Mouse (Mus musculus): ENCODE results near the gene Mecom.
A peak's percentile ranks its signal among the peaks of the same experiment; 100 is the strongest.

Mecom gene

DNA sequence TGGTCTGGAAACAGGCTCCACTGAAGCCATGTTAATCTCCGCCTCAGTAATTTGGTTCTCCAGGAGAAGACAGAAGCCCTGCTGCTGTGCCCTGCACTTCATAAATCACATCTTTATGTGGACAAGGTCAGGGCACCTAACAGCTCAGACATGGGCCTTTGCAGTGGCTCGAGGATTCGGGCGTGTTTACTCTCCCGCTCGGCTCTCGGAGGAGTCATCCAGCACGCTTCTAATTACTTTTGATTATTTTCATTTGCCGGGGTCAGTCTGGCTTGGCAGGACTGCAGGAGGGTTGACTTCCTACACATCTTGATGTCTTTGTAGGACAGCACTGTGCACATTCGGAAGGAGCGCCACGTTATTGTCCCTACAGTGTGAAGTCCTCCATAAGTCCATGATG, 529.6 kb downstream of the Mecom start:
- DNase-seq (ENCODE audit: low spot score in 2 of 2), result no peak

DNA sequence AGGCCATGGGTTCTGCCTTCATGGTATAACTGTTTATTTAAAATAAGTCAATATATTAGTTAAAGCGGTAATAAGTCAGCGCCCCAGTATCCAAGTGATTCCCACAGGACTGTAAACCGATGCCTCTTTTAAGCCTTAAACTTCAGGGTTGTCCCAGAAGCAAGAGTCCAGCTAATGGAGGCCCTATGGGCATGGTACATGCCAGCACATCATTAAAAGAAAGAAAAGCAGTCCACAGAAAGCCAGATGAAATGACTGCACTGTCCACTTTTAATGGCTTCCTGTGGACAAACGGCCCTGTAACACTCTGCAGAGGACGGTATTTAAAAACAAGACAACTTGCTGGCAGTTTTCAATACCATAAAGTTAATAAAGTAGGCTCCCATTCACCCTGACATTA, 531.0 kb downstream of the Mecom start:
- DNase-seq (ENCODE audit: low spot score in 2 of 2), result no peak

DNA sequence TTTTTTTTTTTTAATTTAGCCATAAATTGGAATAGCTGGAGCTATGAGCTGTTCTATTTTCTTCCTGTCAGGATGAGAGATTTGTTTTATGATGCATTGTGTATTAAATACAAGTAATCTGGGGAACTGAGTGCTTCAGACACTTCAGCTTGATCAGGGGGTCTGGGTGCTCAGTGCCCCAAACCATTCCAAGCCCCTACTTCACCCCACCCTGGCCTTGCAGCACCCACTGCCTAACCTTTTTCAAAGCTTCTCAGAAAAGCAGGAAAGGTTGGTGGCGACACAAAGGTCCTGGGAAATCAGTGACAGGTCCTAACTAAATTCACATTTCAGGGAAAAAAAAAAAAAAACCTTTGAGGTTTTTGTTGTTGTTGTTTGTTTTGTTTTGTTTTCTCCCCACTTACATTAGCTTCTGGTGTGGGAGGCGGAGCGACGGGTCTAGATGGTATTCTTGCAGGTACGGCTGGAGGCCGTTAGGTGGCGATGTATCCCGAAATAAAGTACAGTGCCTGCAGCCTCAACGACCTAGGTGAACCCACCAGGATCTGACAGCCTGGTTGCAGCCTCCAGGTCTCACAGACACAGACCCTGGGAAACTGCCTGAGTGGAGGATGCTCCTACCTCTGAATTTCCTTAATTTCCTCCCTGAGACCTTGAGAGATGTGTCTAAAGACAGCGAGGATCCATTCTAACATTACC, 532.7 kb downstream of the Mecom start:
- peak; percentile 42 to 51 for DNase-seq (ENCODE audit: low spot score in 2 of 2)

DNA sequence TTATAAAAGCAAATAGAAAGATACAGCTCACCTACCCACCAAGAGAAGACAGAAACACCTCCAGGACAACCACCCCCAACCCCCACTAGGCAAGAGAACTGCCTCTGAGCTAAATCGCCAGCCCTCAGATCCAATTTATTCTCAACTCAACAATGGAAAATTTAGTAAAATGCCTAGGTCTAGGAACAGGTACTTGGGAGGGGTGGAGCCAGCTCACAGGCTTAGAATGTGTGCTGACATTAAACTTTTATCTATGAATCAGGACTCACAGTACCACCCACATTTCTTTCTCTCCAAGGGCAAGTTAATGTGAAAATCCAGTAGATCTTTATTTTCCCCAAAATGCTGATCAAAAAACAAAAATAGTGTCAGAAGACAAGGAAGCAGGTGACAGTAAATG, 533.5 kb downstream of the Mecom start:
- DNase-seq (ENCODE audit: low spot score in 2 of 2), result no peak

DNA sequence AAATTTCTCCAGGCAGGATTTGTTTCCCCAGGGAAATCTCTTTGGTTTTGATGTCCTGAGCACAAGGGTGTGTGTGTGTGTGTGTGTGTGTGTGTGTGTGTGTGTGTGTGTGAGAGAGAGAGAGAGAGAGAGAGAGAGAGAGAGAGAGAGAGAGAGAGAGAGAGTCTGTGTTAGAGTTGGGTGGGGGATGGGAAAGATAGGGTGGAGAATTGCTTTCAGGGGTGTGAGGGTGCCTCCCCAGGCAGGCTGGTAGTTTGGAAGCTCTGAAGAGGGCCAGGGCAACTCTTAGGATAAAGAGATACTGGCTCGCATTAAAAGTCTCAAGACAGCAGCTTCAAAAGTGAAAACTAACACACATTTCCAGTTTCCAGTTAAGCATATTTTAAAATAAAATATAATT, 534.4 kb downstream of the Mecom start:
- no peak for DNase-seq (ENCODE audit: low spot score in 2 of 2)

DNA sequence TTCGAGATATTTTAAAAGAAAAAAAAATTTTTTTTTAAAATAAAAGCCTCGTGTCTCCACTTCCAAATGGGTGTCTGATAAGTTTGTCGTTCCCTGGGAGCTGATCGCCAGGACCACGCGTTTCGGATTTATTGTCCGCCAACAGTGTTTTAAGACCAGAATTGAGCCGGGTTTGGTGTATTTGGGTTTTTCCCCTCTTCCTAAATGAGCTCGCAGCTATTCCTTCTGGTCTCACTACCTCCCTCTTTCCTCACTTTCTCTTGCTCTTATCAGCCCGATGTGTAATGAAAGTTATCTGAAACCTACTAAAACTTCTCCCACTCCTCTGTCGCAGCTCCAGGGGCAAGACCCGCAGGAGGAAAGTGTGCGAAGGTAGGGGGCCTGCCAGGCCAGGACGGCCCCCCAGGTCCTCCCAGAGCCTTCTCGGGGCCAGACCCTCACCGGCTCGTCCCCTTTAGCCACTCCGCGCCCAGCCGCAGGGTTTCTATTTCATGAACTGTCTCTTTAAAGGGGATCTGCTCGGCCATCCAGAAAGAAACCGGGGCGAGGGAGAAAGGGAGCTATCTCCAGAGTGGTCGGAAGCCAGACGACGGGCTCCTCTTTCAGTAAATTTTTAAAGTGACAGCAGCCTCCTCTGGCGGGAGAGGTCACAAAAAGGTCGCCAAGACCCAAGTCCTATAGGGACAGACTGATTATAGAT, 535.0 kb downstream of the Mecom start:
- DNase-seq (ENCODE audit: low spot score in 2 of 2), result peak in 1 of 2 experiments; percentile 4

DNA sequence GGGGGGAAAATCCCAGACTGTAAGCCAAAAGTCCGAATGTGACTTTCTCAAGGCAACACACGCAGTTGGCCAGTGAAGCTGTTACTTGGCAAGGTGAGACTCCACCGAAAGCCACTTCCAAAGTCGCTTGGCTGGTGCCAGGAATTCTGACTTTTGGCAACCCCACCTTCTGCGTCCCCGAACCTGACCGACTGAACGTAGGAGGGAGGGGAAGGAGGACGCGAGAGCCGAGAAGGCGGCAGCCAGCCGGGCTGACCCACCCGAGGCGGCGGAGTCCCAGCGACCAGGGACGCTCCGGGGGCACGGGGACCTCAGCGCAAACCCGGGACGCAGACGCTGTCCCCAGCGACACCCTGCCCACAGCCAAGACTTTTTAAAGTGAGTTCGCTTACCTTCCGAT, 535.7 kb downstream of the Mecom start:
- DNase-seq (ENCODE audit: low spot score in 2 of 2), result no peak

DNA sequence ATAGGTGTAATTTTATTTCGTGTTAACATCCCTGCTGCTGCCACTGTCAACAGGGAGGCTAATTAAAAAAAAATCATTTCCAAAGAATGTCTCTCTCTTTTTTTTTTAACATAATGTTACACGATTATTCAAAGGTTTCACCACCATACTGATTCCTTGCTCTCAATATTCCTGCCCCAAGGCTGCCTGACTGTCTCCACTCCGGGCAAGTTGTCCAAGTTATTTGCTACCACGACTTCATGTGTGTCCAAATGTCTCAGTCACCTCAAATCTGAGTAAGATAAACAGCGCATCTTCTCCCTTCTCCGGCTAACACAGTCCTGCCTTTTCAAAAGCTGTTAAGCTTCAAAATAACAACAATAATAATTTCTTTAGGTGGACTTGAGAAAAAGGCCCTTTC, 536.1 kb downstream of the Mecom start:
- DNase-seq (ENCODE audit: low spot score in 2 of 2), result no peak

DNA sequence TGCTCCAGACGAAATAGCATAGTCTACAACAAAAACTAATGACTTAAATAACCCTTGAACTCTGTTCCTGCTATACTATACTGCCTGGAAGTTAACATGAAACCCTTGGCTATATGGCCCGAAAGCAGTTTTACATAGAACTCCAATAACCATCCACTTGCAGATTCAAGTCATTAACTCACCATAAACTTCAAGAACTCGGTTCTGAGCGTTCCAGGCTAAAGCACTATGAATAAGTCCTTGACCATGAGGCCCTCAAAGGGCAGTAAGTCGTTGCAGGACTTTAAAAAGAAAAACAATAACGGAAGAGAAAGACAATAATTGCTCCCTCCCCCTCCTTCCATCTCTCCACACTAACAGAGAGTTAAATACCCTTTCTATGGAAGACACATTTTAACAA, 536.9 kb downstream of the Mecom start:
- no peak for DNase-seq (ENCODE audit: low spot score in 2 of 2)

DNA sequence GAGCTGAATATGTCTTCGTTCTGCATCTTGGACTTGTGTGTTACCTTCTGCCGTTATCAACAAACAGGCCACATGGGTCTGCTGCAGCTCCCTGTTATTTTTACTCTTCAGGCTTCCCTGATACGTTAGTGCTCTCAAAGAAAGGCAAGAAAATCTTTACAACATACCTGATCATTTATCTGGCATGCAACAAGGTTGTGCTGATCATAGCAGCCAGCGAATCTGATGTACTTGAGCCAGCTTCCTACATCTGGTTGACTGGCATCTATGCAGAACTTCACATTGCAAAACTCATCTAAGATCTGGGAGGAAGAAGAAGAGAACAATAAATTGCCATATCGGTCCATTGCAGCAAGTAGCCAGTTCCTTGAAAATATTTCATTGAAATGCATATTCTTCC, 538.2 kb downstream of the Mecom start:
- no peak for DNase-seq (ENCODE audit: low spot score in 2 of 2)

DNA sequence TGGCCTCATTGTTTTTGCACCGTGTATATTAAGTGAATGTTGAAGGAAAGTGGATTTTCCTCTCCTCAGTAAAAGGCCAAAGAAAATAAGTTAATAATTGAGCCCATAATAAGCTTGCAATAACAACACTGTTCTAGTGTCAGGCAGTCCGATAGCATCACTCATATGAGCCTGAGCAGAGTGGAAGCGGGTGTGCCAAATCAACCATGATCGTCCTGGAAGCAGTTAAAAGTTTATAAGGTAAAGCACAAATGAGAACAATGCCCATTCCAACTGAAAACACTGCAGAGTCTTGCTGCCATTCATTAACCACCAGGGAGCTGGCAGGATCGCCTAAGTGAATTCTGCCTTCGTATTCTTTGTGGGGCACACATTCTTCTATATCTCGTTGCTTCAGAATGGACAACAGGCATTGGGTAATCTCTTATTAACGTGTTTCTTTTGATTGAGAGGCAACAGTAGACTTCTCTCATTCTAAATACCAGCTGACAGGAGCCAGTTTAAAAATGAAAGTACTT, 542.9 kb downstream of the Mecom start:
- DNase-seq (ENCODE audit: low spot score in 2 of 2), result no peak

DNA sequence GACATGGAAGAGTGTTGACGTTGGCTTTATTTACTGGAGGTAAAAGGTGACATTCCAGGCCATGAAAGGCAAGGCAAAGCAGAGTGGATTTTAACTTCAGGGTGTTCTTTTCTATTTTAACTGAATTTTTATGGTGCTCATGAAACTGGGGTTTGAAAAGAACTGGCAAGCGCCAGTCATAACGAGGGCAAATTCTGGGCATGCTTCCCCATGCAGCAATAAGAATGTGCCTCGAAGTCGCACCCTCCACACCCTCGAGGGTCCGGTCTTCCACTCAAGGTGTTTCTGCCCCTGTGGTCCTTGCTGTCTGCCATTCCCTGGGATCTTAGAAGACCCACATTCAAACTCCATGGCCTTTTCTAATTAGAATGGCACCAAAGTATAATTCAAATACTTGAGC, 547.5 kb downstream of the Mecom start:
- DNase-seq (ENCODE audit: low spot score in 2 of 2), result no peak

DNA sequence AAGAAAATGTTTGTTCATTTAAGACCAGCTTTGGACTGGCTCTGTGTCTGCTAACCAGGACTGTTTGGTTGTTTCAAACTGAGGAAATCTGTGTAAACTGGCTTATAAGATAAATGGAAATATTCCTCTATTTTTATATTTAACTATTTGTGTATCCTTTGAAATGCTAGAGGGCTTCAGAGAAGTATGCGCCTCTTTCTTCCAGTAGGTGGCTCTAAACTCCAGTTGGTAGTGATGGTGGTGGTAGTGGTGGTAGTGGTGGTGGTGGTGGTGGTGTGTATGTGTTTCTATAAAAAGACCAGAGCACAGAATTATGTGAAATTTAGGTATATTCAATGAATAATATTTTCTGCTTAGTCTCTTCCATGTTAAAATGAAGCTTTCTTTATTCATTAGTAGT, 548.8 kb downstream of the Mecom start:
- DNase-seq (ENCODE audit: low spot score in 2 of 2), result no peak

DNA sequence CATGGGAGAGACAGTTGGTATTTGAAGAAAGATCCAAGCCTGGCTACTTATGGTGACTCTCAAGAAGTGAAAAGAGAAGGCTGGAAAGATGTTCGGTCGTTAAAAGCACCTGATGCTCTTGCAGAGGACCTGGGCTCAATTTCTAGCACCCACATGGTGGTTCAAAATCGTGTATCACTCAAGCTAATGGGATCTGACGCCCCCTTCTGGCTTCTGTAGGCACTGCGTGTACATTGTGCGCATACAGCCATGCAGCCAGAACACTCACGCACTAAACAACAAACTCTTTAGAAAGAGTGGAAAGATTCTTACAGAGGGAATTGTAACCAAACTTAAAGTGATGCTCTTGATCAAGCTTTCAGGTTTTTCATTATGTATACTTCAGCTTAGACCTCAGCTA, 550.7 kb downstream of the Mecom start:
- no peak for DNase-seq (ENCODE audit: low spot score in 2 of 2)

DNA sequence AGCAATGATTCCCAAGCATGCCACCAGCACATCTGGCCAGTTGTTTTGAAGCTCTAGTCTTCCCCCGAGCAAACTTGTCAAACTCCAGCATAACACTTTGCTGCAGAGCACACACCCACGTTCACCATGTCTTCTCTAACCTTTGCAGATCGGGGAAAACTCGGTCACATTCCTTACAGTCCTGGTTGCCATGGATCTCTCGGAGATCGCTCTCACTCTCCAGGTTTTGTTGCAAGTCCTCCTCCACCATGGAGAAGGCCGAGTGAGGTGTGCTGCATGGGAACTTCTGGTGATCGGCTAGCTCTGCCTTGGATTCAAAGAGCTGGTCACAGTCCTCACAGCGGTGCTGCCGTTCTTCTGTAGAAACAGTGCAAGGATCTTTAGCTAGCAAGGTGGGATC, 554.5 kb downstream of the Mecom start:
- no peak for DNase-seq (ENCODE audit: low spot score in 2 of 2)

DNA sequence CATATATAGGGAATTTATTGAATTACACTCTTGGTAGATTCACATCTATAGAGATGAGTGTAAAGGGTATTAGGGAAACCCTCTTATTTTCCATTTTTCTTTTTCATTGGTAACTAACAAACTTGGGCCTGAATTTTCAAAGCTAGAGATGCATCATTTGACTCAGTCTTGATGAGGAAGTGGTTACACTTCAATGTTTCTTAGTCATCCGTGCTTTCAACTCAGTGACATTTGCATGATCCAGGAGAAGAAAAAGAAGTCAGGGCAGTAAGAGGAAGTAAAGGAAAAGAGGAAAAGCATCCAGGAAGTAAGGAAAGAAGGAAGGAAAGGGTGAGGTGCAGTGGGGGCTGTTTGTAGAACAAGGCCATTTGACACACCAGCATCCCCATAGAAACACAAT, 556.3 kb downstream of the Mecom start:
- DNase-seq (ENCODE audit: low spot score in 2 of 2), result no peak

DNA sequence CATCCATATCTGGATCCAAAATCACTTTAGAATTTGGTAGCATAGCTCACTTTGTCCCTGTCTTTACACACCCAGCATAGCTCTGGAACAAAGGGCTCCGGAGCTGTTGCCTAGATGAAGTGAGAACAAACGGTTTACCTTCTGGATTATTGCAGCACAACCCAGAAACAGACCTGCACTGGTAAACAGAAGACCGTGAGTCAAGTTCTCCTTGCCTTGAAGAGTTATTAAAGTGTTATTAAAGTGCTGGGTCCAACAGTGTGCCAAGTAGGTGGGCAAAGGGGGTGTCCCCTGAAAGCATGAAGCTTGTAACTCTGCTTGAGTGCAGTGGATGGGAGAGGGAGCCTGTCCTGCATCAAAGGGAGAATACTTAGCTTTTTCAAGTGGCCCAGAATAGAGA, 563.4 kb downstream of the Mecom start:
- no peak for DNase-seq (ENCODE audit: low spot score in 2 of 2)

DNA sequence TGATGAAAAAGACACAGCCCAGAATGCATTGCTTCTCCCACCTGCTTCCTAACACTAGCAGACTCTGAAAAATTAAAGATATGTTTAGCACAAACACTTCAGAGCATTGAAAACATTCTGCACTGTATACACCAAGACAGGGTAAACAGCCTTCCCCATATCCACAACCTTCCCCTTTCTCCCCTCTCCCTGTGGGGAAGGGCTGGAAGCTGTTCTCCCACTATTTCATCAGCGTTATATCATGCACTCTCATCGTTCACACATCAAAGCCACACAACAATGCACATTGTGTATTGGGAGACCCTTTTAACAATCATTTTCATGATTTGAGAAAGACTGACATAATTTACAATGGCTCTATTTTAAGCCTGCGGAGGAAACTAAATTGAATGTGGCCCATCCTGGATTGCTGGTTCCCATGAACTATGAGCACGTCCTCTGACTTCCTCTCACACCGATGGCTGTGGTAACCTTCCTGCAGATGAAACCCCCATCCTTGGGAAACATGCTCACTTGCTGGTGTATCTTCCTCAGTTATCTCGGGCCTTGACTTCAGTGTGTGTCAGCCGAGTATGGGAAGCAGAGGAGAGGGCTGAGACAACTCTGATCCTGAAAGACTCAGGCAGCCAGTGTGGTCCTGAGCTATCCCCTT, 566.4 kb downstream of the Mecom start:
- DNase-seq (ENCODE audit: low spot score in 2 of 2), result no peak

DNA sequence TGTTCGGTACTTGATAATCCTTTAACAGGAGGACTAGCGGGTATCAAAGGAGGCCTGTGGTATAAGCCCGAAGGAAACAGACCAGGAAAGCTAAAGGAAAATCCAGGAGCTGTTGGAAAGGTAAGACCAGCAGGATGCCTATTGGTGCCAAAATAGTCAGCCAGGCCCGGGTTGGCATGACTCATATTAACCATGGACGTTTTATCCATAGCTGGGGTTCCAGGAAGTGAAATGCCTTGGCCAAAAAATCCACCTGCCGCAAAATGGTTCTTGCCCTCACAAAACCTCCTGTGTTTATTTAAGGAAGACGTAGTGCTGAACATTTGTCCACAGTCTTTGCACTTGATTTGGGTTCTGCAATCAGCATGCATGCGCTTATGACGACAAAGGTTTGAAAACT, 567.3 kb downstream of the Mecom start:
- DNase-seq (ENCODE audit: low spot score in 2 of 2), result no peak

DNA sequence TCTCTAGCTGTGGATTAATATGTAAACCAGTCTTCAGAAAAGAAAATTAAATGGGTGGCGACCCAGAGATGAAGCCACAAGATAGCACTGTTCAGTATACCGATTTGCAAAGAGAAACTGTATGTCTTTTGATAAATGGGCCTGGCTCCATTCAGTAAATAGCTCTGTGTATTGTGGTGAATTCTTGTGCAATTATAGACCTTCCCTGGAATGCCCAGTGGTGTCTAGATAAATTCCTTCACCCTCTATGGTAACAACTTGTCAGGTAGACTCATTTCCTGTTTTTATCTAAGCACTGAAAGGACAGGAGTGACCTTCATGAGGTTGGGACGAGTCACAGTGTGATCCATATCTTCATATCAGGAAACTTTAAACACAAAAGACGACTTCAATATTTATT, 571.2 kb downstream of the Mecom start:
- DNase-seq (ENCODE audit: low spot score in 2 of 2), result no peak

DNA sequence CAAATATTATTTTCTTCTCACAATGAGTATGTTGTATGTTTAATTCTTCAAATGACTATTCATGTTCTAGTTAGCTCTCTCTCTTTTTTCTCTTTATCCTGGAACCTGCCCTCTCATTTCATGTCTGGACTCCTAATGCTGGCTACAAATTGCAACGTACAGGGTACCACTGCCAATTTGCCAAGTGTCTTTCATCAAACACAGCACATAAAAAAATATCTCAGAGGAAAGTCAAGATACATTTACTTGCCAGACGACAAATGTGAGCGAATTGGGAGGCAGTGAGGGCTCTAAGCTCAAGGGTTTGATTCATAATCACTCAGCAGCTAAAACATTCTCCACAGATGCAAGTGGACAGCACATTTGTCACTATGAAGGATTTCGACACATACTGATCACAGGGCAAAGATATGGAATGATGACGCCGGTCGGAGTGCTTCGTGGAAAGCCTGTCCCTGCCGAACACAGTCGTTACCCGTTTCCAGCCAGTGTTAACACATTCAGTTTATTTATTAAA, 579.3 kb downstream of the Mecom start:
- no peak for DNase-seq (ENCODE audit: low spot score in 2 of 2)

DNA sequence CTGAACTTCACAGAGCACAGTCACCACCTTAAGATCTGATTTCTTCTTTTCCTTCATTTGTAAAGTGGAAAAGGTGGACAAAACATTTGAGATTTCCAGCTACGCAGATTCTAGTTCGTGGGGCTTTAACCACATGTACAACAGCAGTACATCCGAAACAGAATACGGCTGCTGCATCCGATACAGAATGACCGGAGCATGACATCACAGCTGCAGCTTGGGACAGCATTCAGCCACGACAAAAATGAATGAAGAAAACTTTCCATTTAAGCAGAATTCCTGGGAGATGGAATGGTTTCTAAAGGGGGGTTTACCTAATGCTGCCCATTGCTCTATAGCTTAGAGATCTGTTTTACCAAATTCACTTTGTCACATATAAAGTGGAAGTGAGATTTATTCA, 583.9 kb downstream of the Mecom start:
- DNase-seq (ENCODE audit: low spot score in 2 of 2), result no peak

DNA sequence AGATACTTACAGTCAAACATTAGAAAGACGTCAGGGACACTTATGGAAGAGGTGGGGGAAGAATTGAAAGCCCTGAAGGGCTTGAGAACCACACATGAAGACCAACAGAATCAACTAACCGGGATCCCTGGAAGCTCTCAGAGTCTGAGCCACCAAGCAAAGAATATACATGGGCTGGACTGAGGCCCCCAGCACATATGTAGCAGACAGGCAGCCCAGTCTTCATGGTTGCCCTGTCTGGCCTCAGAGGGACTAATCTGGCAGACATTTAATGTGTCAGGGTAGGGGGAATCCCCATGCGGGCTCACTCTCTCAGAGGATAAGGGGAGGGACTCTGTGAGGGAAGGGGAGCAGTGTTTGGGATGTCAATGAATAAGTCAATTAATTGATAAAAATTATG, 584.4 kb downstream of the Mecom start:
- DNase-seq (ENCODE audit: low spot score in 2 of 2), result no peak

All from frontal cortex, postnatal 25 days (tissue).